17 mouse cellular contexts compared by ENCODE assay signal in genomic region chr5:89146276-89146675, GRCm38 (mm10).
"Had no signal": no experiment of that assay in that cellular context is flagged by ENCODE, and none has a peak within 500 bp of the region (broad histone marks: within the 10 kb centered on the region; RNA-seq: fewer than 3 reads in every experiment).

No protein-coding gene starts in this region.

- H3K9me3 ChIP-seq: kidney, embryonic 15.5 days; liver, embryonic 13.5 days had no signal

- H3K36me3 ChIP-seq: kidney, embryonic 15.5 days; liver, embryonic 13.5 days had no signal

- H3K4me1 ChIP-seq: liver, embryonic 13.5 days had no signal

- H3K9ac ChIP-seq: kidney, embryonic 15.5 days; liver, embryonic 13.5 days had no signal

- H3K4me2 ChIP-seq: liver, embryonic 13.5 days; midbrain, embryonic 11.5 days had no signal

- DNase-seq: kidney, adult 8-10 months; kidney, postnatal 10 days; kidney, postnatal 36 days; layer of hippocampus, postnatal 36 days; liver, embryonic 13.5 days; lung, adult 2 months; lung, postnatal 14 days; lung, postnatal 4 days; midbrain, embryonic 14.5 days; right cerebral cortex, adult 18-20 months; right cerebral cortex, postnatal 14 days; right cerebral cortex, postnatal 4 days; thymus, adult 18-20 months; thymus, postnatal 36 days had no signal

- H3K4me3 ChIP-seq: kidney, embryonic 15.5 days; left cerebral cortex, adult 2 months; liver, embryonic 13.5 days had no signal

- H3K27ac ChIP-seq: kidney, embryonic 15.5 days; left cerebral cortex, adult 2 months; liver, embryonic 13.5 days had no signal

- H3K27me3 ChIP-seq: kidney, embryonic 15.5 days; liver, embryonic 13.5 days had no signal
